Mouse (Mus musculus): ENCODE data around the gene Gjc1. TPM values are rescaled to one million over a fixed set of nuclear protein-coding genes. Genes with fewer than 3 reads are reported as not detected.

Gjc1 gene
- total RNA-seq (2023), result not detected in 2 replicates

DNA sequence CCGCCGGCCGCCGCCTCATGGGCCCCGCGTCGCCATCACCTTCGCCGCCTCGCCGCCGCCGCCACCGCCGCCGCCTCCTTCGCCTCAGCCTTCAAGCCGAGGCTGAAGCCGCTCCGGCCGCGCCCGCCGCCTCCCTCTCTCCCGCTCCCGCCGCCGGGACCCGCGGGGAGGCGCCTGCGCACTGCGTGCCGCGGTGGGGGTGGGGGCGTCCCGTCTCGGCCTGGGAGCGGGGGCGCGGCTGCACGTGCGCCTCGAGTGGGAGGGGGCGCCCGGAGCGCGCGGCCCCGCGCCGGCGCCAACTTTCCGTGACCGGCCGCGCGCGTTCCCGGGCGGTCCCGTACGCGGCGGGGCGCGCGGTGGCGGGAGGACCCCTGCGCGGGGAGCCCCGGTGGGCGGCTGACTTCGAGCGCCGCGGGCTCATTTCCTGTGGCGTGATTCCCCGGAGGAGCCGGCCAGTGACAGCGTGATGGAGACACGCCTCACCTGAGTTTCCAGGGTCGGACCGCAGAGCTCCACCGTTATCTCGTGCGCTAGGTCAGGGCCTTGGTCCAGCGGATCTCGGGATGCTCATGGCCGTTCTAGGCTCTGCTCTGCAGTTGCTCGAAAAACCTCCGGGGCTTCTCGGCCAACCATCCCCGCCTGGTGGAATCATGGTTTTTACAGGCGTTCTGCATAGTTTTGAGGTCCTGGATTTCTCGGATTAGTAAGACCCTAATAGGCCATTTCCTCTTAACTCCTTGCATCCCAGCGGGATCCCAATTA is at the start of gene Gjc1:
Gene Gjc1 (minus strand): TSS at position 680 of the 762 bp plus-strand sequence.

GRCm38 (mm10) chr11:102835549-102835948 is 16.0 kb upstream of the Gjc1 start, which contains the start of gene Higd1b:
Higd1b (plus strand) TSS chr11:102835849.

DNA sequence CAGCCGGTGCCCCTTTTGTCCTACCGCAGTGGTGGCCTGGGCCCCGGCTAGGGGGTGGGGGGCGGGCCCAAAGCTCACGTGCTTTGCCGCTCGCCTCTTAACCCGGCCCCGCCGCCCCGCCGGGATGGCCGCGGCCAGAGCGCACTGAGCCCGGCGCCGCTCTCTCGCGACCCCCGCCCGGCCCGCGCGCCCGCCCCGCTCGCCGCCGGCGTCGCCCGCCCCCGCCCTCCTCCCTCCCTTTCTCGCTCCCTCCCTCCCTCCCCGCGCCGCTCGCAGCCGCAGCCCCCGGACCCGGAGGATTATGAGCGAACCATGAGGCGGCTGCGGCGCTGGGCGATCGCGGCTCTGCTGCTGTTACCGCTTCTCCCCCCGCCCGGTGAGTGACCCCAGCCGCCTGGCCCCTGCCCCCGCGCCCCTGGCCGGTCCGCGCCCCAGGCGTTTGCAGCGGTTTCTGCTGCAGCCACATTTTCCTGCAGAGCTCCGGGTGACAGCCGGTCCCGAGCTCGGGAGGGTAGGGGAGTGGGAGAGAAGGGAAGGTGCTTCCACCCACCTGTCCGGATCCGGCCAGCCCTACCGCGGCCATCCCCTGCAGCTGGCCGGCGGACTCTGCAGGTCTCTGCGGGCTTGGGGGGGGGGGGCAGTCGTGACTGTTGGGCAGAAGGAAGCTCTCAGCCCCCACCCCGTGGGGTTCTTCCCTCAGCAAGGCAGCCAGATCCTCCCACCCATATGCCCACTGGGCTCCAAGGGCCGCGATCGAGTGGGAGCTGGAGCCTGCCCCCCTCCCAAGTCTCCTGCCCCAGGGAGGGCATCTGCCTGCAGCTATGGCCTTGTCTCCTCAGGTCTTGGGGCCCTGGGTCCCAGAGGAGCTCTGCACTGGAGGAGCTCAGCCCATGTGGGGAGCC is 57.9 kb downstream of the Gjc1 start, which contains the start of gene Adam11:
Gene Adam11 (plus strand): TSS at position 131 of the 902 bp plus-strand sequence.

Other genes starting within 250 kb of the Gjc1 start
- gene Gm11627, start 240.2 kb downstream of the Gjc1 start, total RNA-seq (2023), result not detected in 2 replicates
- not detected in 2 replicates for gene Fzd2, start 215.3 kb downstream of the Gjc1 start, total RNA-seq (2023)
- not detected in 2 replicates for gene Meioc, start 156.0 kb downstream of the Gjc1 start, total RNA-seq (2023)
- gene Ccdc43, start 121.9 kb downstream of the Gjc1 start, total RNA-seq (2023), result 9.4 and 13.0 TPM in 2 replicates
- gene Adam11, start 58.3 kb downstream of the Gjc1 start, total RNA-seq (2023), result 0.45 and 1.1 TPM in 2 replicates
- not detected in 2 replicates for gene Higd1b, start 16.1 kb upstream of the Gjc1 start, total RNA-seq (2023)
- 55.5 and 65.6 TPM in 2 replicates for gene Eftud2, start 61.3 kb upstream of the Gjc1 start, total RNA-seq (2023)
- not detected in 2 replicates for gene Ccdc103, start 61.5 kb upstream of the Gjc1 start, total RNA-seq (2023)
- not detected in 2 replicates for gene Fam187a, start 65.5 kb upstream of the Gjc1 start, total RNA-seq (2023)
- gene Gfap, start 81.2 kb upstream of the Gjc1 start, total RNA-seq (2023), result 1.9 TPM in 1 of 2 replicates, not detected in the other
- 28.4 and 29.3 TPM in 2 replicates for gene Kif18b, start 105.4 kb upstream of the Gjc1 start, total RNA-seq (2023)
- gene C1ql1, start 127.0 kb upstream of the Gjc1 start, total RNA-seq (2023), result not detected in 2 replicates
- 55.1 and 65.6 TPM in 2 replicates for gene Nmt1, start 208.5 kb upstream of the Gjc1 start, total RNA-seq (2023)
- 18.7 and 19.1 TPM in 2 replicates for gene Dcakd, start 208.6 kb upstream of the Gjc1 start, total RNA-seq (2023)